Mouse (Mus musculus): ENCODE results near the gene Idh3g. TPM values are rescaled to one million over a fixed set of nuclear protein-coding genes. Genes with fewer than 3 reads are reported as not detected.
"Not testable (repeated sequence)": the region's sequence is repeated elsewhere in the genome, so short reads cannot be mapped to it uniquely, and the experiment has no call there.

The Idh3g gene
- polyA plus RNA-seq, 1 experiment from 2014 or later = 145 TPM

DNA sequence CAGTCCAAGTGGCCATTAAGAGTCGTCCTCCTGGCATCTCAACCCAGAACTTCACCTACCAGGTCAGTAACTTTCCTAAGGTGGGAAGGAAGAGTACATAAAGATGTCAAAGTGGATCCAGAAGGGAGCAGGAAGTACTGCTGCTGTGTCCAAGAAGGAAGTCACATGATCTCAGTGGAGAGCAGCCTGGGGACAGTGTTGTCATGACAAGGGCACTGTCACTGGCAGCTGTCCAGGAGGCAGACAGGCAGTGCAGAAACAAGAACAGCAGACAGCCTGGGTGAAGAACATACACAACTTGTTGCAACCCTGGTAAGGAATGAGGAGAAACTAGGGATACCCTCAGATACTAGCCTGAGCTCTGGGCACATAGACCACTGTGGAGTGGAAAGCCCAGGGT is 21.4 kb downstream of the Idh3g start:
- H3K4me3 ChIP-seq (ENCODE audit: low read depth, low read length) = no peak overlapping the region

DNA sequence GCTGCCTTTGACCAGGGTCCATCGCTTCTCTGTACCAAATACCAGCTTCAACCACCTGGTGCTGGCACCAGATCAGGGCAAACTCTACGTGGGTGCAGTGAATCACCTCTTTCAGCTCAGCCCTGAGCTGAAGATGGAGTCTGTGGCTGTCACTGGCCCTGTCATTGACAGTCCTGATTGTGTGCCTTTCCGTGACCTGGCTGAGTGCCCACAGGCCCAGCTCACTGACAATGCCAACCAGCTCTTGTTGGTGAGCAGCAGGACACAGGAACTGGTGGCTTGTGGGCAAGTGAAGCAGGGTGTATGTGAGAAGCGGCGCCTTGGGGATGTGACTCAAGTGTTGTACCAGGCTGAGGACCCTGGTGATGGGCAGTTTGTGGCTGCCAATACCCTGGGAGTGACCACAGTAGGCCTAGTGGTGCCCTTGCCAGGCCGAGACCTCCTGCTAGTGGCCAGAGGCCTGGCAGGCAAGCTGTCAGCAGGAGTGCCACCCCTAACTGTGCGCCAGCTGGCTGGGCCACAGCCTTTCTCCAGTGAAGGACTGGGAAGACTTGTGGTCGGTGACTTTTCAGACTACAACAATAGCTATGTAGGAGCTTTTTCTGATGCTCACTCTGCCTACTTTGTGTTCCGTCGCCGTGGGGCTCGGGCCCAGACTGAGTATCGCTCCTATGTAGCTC is 27.9 kb downstream of the Idh3g start:
- H3K9me3 ChIP-seq (ENCODE audit: control insufficient read depth) = no peaks in the 10 kb centered on the region
- no peak overlapping the region for H3K4me3 ChIP-seq (ENCODE audit: low read depth, low read length)
- H3K9ac ChIP-seq (ENCODE audit: low read depth, low read length) = no peak overlapping the region
- no peak for ATAC-seq
- no peaks in the 10 kb centered on the region for H3K36me3 ChIP-seq (ENCODE audit: control insufficient read depth, insufficient read depth)
- H3K27ac ChIP-seq (ENCODE audit: low read depth, low read length) = no peak overlapping the region
- TF ChIP-seq CTCF (IDR thresholded peaks at IDR 0.05; ENCODE audit: low read depth) = no peak
- H3K4me1 ChIP-seq (replicated peaks; ENCODE audit: control insufficient read depth, insufficient read depth, low read length) = no peaks in the 10 kb centered on the region
- no peaks in the 10 kb centered on the region for H3K27me3 ChIP-seq (replicated peaks; ENCODE audit: control insufficient read depth, insufficient read depth, low read length)
- 89% methylated on average over 13 of the region's 13 CpGs for WGBS
- no peak overlapping the region for H3K4me2 ChIP-seq (replicated peaks; ENCODE audit: low read depth)

More for the DNA sequence above, 21.4 kb downstream of the Idh3g start:
- TF ChIP-seq CTCF (IDR thresholded peaks at IDR 0.05; ENCODE audit: low read depth) = no peak
- Histone ChIP-seq H3K9ac (ENCODE audit: low read depth, low read length) (no peak overlapping the region), H3K36me3 (ENCODE audit: control insufficient read depth, insufficient read depth) (no peaks in the 10 kb centered on the region), H3K4me2 (replicated peaks; ENCODE audit: low read depth) (no peak overlapping the region), H3K27me3 (replicated peaks; ENCODE audit: control insufficient read depth, insufficient read depth, low read length) (no peaks in the 10 kb centered on the region), H3K4me1 (replicated peaks; ENCODE audit: control insufficient read depth, insufficient read depth, low read length) (no peaks in the 10 kb centered on the region), H3K27ac (ENCODE audit: low read depth, low read length) (no peak overlapping the region), H3K9me3 (ENCODE audit: control insufficient read depth) (no peaks in the 10 kb centered on the region)
- 69% methylated on average over 1 of the region's 1 CpGs for WGBS
- ATAC-seq = no peak

DNA sequence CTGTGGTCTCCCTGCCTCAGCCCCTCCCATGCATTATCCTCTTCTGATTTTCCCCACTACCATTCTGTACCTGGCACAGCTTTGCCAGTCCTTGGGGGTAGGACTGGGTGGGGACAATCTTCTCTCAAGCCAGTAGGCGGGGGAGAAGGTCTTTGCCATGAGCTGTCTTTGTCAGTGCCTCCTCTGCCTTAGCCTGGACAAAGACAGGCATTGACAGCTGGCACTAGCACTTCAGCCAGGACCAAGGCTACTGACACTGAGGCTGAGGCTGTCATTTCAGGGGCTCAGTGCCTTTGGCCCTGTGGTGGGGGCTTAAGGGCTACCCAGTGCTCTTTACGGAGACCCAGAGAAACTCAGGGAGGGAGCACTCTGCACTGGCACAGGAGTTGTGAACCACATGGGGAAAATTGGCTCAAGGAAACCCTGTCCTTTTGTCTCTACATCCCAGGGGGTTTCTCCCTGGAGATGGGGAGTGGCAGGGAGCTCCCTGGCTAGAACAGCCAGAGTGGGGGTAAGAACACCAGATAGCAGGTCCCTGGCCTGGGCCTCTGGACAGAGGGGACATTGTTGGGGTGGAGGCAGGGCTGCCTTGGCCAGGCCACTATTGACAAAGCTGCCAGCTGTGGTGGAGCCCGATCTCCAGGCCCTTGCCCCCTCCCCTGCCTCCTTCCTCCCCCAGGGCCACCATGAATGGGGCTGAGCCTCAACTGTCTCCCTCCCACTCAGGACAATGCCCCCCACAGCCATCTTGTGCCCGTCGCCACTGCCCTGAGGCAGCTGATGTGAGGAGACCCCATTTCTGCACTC is 30.2 kb downstream of the Idh3g start, which contains the start of gene Plxnb3:
Gene Plxnb3 (plus strand): TSS at position 757 of the 807 bp plus-strand sequence.
- H3K27me3 ChIP-seq (replicated peaks; ENCODE audit: control insufficient read depth, insufficient read depth, low read length) = no peaks in the 10 kb centered on the region
- H3K4me1 ChIP-seq (replicated peaks; ENCODE audit: control insufficient read depth, insufficient read depth, low read length) = no peaks in the 10 kb centered on the region
- H3K9ac ChIP-seq (ENCODE audit: low read depth, low read length) = no peak within 1 kb of the TSS
- no peak for TF ChIP-seq CTCF (IDR thresholded peaks at IDR 0.05; ENCODE audit: low read depth)
- 78% methylated on average over 5 of the region's 5 CpGs for WGBS
- H3K36me3 ChIP-seq (ENCODE audit: control insufficient read depth, insufficient read depth) = no peaks in the 10 kb centered on the region
- H3K4me2 ChIP-seq (replicated peaks; ENCODE audit: low read depth) = no peak within 1 kb of the TSS
- ATAC-seq = no peak
- H3K4me3 ChIP-seq (ENCODE audit: low read depth, low read length) = no peak within 1 kb of the TSS
- H3K9me3 ChIP-seq (ENCODE audit: control insufficient read depth) = no peaks in the 10 kb centered on the region
- no peak within 1 kb of the TSS for H3K27ac ChIP-seq (ENCODE audit: low read depth, low read length)

DNA sequence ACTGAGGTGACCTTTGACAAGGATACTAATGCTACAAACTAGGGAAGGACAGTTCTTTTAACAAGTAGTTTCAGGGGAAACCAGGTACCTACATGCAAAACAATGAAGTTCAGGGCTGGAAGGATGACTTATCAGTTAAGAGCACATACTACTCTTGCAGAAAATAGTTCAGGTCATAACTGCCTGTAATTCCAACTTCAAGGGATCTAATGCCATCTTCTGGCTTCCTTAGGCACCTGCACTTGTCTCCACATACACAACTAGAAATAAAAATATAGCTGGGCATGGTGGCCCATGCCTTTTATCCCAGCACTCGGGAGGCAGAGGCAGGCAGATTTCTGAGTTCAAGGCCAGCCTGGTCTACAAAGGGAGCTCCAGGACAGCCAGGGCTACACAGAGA is 37.7 kb downstream of the Idh3g start:
- Histone ChIP-seq H3K27ac (ENCODE audit: low read depth, low read length) (no peak overlapping the region), H3K4me2 (replicated peaks; ENCODE audit: low read depth) (no peak overlapping the region), H3K9ac (ENCODE audit: low read depth, low read length) (no peak overlapping the region), H3K36me3 (ENCODE audit: control insufficient read depth, insufficient read depth) (no peaks in the 10 kb centered on the region), H3K4me3 (ENCODE audit: low read depth, low read length) (no peak overlapping the region), H3K4me1 (replicated peaks; ENCODE audit: control insufficient read depth, insufficient read depth, low read length) (no peaks in the 10 kb centered on the region), H3K9me3 (ENCODE audit: control insufficient read depth) (no peaks in the 10 kb centered on the region), H3K27me3 (replicated peaks; ENCODE audit: control insufficient read depth, insufficient read depth, low read length) (no peaks in the 10 kb centered on the region)
- peak; percentile 44; the same call in 1 of the 2 replicates for TF ChIP-seq CTCF (IDR thresholded peaks at IDR 0.05; ENCODE audit: low read depth)
- no peak for ATAC-seq
- 84% methylated on average over 1 of the region's 1 CpGs for WGBS

DNA sequence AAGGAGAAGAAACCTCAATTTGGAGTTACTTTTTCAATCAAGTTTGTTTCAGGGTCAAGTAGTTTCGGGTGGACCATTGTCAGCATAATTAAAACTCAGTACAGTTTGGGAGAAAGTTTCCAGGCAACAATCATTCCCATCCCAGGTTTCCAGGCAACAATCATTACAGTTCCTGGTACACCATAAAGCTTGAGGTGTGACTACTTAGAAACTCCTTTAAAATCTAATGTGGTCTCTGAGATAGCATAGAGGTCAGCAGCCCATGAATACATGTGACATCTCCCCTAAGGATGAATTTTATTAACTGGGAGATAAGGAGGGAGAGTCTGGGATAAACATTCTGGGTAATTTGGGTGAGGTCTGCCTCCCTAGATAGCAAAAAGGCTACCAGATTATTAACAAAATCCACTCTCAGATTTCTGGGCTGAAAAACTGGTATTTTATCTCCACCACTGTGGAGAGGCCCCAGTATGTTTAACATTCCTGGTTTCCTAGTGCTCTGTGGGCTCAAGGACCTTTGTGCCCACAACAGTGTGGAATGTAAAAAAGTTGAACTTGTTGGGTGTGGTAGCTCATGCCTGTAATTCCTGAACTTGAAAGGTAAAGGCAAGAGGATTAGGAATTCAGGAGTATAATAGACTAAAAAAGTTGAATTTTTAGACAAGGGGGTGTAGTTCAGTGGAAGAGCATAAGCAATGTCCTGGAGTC is 41.8 kb downstream of the Idh3g start:
- no peak overlapping the region for H3K4me2 ChIP-seq (replicated peaks; ENCODE audit: low read depth)
- TF ChIP-seq CTCF (IDR thresholded peaks at IDR 0.05; ENCODE audit: low read depth) = no peak
- ATAC-seq = no peak

DNA sequence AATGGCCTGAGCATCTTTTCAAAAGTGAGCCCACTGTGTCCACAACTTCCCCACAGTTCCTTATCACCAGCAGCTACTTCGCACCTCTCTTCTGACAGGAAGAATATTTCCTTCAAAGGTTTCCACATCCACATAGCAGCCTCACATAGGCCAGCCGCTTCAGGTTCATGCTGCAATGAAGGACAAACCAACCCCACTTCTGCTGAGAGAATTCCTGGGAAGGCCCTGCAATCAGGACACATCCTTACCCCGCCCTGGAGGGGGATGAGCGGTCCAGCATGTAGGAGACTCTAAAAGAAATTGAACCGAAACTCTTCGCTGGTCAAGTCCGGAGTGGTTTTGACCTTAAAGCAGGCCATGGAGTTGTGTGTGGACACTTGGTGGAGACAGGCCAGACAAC is 46.9 kb downstream of the Idh3g start:
- 93% methylated on average over 7 of the region's 7 CpGs for WGBS
- not testable (repeated sequence) for ATAC-seq; H3K27me3 ChIP-seq (replicated peaks; ENCODE audit: control insufficient read depth, insufficient read depth, low read length)

More for the DNA sequence above, 41.8 kb downstream of the Idh3g start:
- no peak overlapping the region for H3K27ac ChIP-seq (ENCODE audit: low read depth, low read length)
- no peak overlapping the region for H3K9ac ChIP-seq (ENCODE audit: low read depth, low read length)
- no peaks in the 10 kb centered on the region for H3K27me3 ChIP-seq (replicated peaks; ENCODE audit: control insufficient read depth, insufficient read depth, low read length)
- 52% methylated on average over 1 of the region's 1 CpGs for WGBS
- H3K4me1 ChIP-seq (replicated peaks; ENCODE audit: control insufficient read depth, insufficient read depth, low read length) = no peaks in the 10 kb centered on the region
- H3K9me3 ChIP-seq (ENCODE audit: control insufficient read depth) = no peaks in the 10 kb centered on the region
- H3K36me3 ChIP-seq (ENCODE audit: control insufficient read depth, insufficient read depth) = no peaks in the 10 kb centered on the region
- no peak overlapping the region for H3K4me3 ChIP-seq (ENCODE audit: low read depth, low read length)

More for the DNA sequence above, 46.9 kb downstream of the Idh3g start:
- H3K4me2 ChIP-seq (replicated peaks; ENCODE audit: low read depth); H3K4me3 ChIP-seq (ENCODE audit: low read depth, low read length); H3K36me3 ChIP-seq (ENCODE audit: control insufficient read depth, insufficient read depth); H3K4me1 ChIP-seq (replicated peaks; ENCODE audit: control insufficient read depth, insufficient read depth, low read length); H3K9me3 ChIP-seq (ENCODE audit: control insufficient read depth); H3K9ac ChIP-seq (ENCODE audit: low read depth, low read length); H3K27ac ChIP-seq (ENCODE audit: low read depth, low read length): not testable (repeated sequence)

Data from intestine, postnatal 0 days (tissue).